Mouse (Mus musculus): Measurements from ENCODE around the gene Prss44. TPM values are rescaled to one million over a fixed set of nuclear protein-coding genes. Genes with fewer than 3 reads are reported as not detected.

Gene Prss44
- polyA plus RNA-seq (2015; fragmentation: Illumina TruSeq; extraction: RNeasy Lipid Tissue Mini Kit (QIAGEN cat#74804); ENCODE audit: insufficient read depth, low read depth, low replicate concordance), result not detected

GRCm38 (mm10) chr9:110813789-110814188 lies at the start of gene Prss44:
Gene Prss44, plus strand, starts transcription at chr9:110813994.

GRCm38 (mm10) chr9:110797866-110798265 lies 15.9 kb upstream of the Prss44 start, which contains the start of gene Prss42:
Gene Prss42, plus strand, starts transcription at chr9:110798166.

GRCm38 (mm10) chr9:110826390-110826789 lies 12.6 kb downstream of the Prss44 start, which contains the start of gene Prss43:
Gene Prss43, plus strand, starts transcription at chr9:110826690.

GRCm38 (mm10) chr9:110834411-110834810 lies 20.6 kb downstream of the Prss44 start, which contains the start of gene Prss45:
Gene Prss45, plus strand, starts transcription at chr9:110834588.

GRCm38 (mm10) chr9:110844206-110844605 lies 30.4 kb downstream of the Prss44 start, which contains the start of gene Prss46:
Gene Prss46, plus strand, starts transcription at chr9:110844506.

GRCm38 (mm10) chr9:110857781-110858472 lies 44.1 kb downstream of the Prss44 start, which contains the start of gene Prss50:
Gene Prss50, plus strand, starts transcription at chr9:110857967.

Other genes starting within 250 kb of the Prss44 start
- gene Nradd, start 189.5 kb upstream of the Prss44 start, polyA plus RNA-seq (2015; fragmentation: Illumina TruSeq; extraction: RNeasy Lipid Tissue Mini Kit (QIAGEN cat#74804); ENCODE audit: insufficient read depth, low read depth, low replicate concordance), result 2.3 TPM
- gene Nbeal2, start 159.8 kb upstream of the Prss44 start, polyA plus RNA-seq (2015; fragmentation: Illumina TruSeq; extraction: RNeasy Lipid Tissue Mini Kit (QIAGEN cat#74804); ENCODE audit: insufficient read depth, low read depth, low replicate concordance), result 8.6 TPM
- gene Ccdc12, start 157.5 kb upstream of the Prss44 start, polyA plus RNA-seq (2015; fragmentation: Illumina TruSeq; extraction: RNeasy Lipid Tissue Mini Kit (QIAGEN cat#74804); ENCODE audit: insufficient read depth, low read depth, low replicate concordance), result 27.2 TPM
- gene Myl3, start 72.1 kb upstream of the Prss44 start, polyA plus RNA-seq (2015; fragmentation: Illumina TruSeq; extraction: RNeasy Lipid Tissue Mini Kit (QIAGEN cat#74804); ENCODE audit: insufficient read depth, low read depth, low replicate concordance), result not detected
- 1.5 TPM for gene Pth1r, start 66.8 kb upstream of the Prss44 start, polyA plus RNA-seq (2015; fragmentation: Illumina TruSeq; extraction: RNeasy Lipid Tissue Mini Kit (QIAGEN cat#74804); ENCODE audit: insufficient read depth, low read depth, low replicate concordance)
- not detected for gene Prss42, start 15.8 kb upstream of the Prss44 start, polyA plus RNA-seq (2015; fragmentation: Illumina TruSeq; extraction: RNeasy Lipid Tissue Mini Kit (QIAGEN cat#74804); ENCODE audit: insufficient read depth, low read depth, low replicate concordance)
- not detected for gene Prss43, start 12.7 kb downstream of the Prss44 start, polyA plus RNA-seq (2015; fragmentation: Illumina TruSeq; extraction: RNeasy Lipid Tissue Mini Kit (QIAGEN cat#74804); ENCODE audit: insufficient read depth, low read depth, low replicate concordance)
- gene Prss45, start 20.6 kb downstream of the Prss44 start, polyA plus RNA-seq (2015; fragmentation: Illumina TruSeq; extraction: RNeasy Lipid Tissue Mini Kit (QIAGEN cat#74804); ENCODE audit: insufficient read depth, low read depth, low replicate concordance), result not detected
- not detected for gene Prss46, start 30.5 kb downstream of the Prss44 start, polyA plus RNA-seq (2015; fragmentation: Illumina TruSeq; extraction: RNeasy Lipid Tissue Mini Kit (QIAGEN cat#74804); ENCODE audit: insufficient read depth, low read depth, low replicate concordance)
- not detected for gene Prss50, start 44.0 kb downstream of the Prss44 start, polyA plus RNA-seq (2015; fragmentation: Illumina TruSeq; extraction: RNeasy Lipid Tissue Mini Kit (QIAGEN cat#74804); ENCODE audit: insufficient read depth, low read depth, low replicate concordance)
- 16.5 TPM for gene Als2cl, start 65.9 kb downstream of the Prss44 start, polyA plus RNA-seq (2015; fragmentation: Illumina TruSeq; extraction: RNeasy Lipid Tissue Mini Kit (QIAGEN cat#74804); ENCODE audit: insufficient read depth, low read depth, low replicate concordance)
- gene Tmie, start 66.1 kb downstream of the Prss44 start, polyA plus RNA-seq (2015; fragmentation: Illumina TruSeq; extraction: RNeasy Lipid Tissue Mini Kit (QIAGEN cat#74804); ENCODE audit: insufficient read depth, low read depth, low replicate concordance), result 2.2 TPM
- not detected for gene Fam240a, start 102.9 kb downstream of the Prss44 start, polyA plus RNA-seq (2015; fragmentation: Illumina TruSeq; extraction: RNeasy Lipid Tissue Mini Kit (QIAGEN cat#74804); ENCODE audit: insufficient read depth, low read depth, low replicate concordance)
- gene Tdgf1, start 132.2 kb downstream of the Prss44 start, polyA plus RNA-seq (2015; fragmentation: Illumina TruSeq; extraction: RNeasy Lipid Tissue Mini Kit (QIAGEN cat#74804); ENCODE audit: insufficient read depth, low read depth, low replicate concordance), result not detected
- not detected for gene Lrrc2, start 137.6 kb downstream of the Prss44 start, polyA plus RNA-seq (2015; fragmentation: Illumina TruSeq; extraction: RNeasy Lipid Tissue Mini Kit (QIAGEN cat#74804); ENCODE audit: insufficient read depth, low read depth, low replicate concordance)
- 4.7 TPM for gene Rtp3, start 176.6 kb downstream of the Prss44 start, polyA plus RNA-seq (2015; fragmentation: Illumina TruSeq; extraction: RNeasy Lipid Tissue Mini Kit (QIAGEN cat#74804); ENCODE audit: insufficient read depth, low read depth, low replicate concordance)
- gene Ltf, start 205.3 kb downstream of the Prss44 start, polyA plus RNA-seq (2015; fragmentation: Illumina TruSeq; extraction: RNeasy Lipid Tissue Mini Kit (QIAGEN cat#74804); ENCODE audit: insufficient read depth, low read depth, low replicate concordance), result not detected
- 5.2 TPM for gene Ccrl2, start 243.5 kb downstream of the Prss44 start, polyA plus RNA-seq (2015; fragmentation: Illumina TruSeq; extraction: RNeasy Lipid Tissue Mini Kit (QIAGEN cat#74804); ENCODE audit: insufficient read depth, low read depth, low replicate concordance)